Mouse (Mus musculus) megakaryocyte, embryonic 14.5 days (primary cell): Measurements from ENCODE around the gene Exd1.

ENCODE experiments used
- FLI1 ChIP-seq: IDR thresholded peaks from 2 replicates; pipeline ENCODE4 v1.6.1; 2012; ENCODE audit warnings: low read length, inconsistent platforms, mixed read lengths
- GATA1 ChIP-seq: IDR thresholded peaks from 3 replicates; pipeline ENCODE4 v1.6.1; 2012; ENCODE audit warnings: mixed read lengths, low read length, inconsistent platforms, borderline replicate concordance

- TF ChIP-seq FLI1 = no peak
- no peak for TF ChIP-seq GATA1
Measured at GRCm38 (mm10) chr2:119594113-119594981, 46.9 kb upstream of the Exd1 start.
